Mouse (Mus musculus): ENCODE results near the gene Brf1. TPM values are rescaled to one million over a fixed set of nuclear protein-coding genes. Genes with fewer than 3 reads are reported as not detected.

Brf1 gene
- total and polyA plus RNA-seq, 2 experiments from 2014 or later: 40.2 to 54.4 TPM

- Histone ChIP-seq H3K9me3 (ENCODE audit: low read length) (no peaks in the 10 kb centered on the region), H3K4me1 (ENCODE audit: insufficient read depth) (no peaks in the 10 kb centered on the region), H3K27ac (ENCODE audit: low read depth, low read length) (no peak overlapping the region), H3K36me3 (ENCODE audit: insufficient read depth) (peaks cover 97% of the 10 kb centered on the region), H3K27me3 (ENCODE audit: insufficient read depth, low read length) (no peaks in the 10 kb centered on the region), H3K4me3 (ENCODE audit: low read depth, low read length) (no peak overlapping the region), H3K4me2 (ENCODE audit: low read depth) (no peak overlapping the region), H3K9ac (no peak overlapping the region)
- 86% methylated on average over 13 of the region's 13 CpGs for WGBS
- DNase-seq (no peak), ATAC-seq (no peak)
- no peak for TF ChIP-seq CTCF (IDR thresholded peaks at IDR 0.05; ENCODE audit: low read depth)
Measured at GRCm38 (mm10) chr12:112965783-112966182, 34.7 kb downstream of the Brf1 start.

DNA sequence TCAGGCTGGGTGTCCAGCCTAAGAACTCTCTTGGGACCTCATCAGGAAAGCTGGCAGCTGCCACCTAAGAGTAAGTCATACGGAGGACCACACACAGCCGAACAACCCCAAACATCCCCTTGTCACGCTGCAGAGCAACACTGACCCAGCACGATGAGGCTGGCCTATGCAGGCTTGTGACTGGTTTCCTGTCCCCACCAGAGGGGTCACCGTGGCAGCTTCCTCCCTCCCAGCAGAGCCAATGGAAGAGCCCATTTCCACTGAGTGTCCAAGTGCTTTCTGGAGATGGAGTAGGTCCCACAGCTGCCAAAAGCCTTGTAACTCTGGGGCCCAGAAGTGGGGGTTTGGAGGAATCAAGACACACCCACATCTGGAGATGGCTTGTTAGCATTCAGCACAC lies 38.6 kb downstream of the Brf1 start:
- Histone ChIP-seq H3K9ac (no peak overlapping the region), H3K36me3 (ENCODE audit: insufficient read depth) (peaks cover 74% of the 10 kb centered on the region), H3K9me3 (ENCODE audit: low read length) (no peaks in the 10 kb centered on the region), H3K4me2 (ENCODE audit: low read depth) (no peak overlapping the region), H3K4me1 (ENCODE audit: insufficient read depth) (no peaks in the 10 kb centered on the region), H3K27me3 (ENCODE audit: insufficient read depth, low read length) (no peaks in the 10 kb centered on the region), H3K4me3 (ENCODE audit: low read depth, low read length) (no peak overlapping the region), H3K27ac (ENCODE audit: low read depth, low read length) (no peak overlapping the region)
- ATAC-seq: no peak
- no peak for TF ChIP-seq CTCF (IDR thresholded peaks at IDR 0.05; ENCODE audit: low read depth)
- no peak for DNase-seq
- 86% methylated on average over 5 of the region's 5 CpGs for WGBS

DNA sequence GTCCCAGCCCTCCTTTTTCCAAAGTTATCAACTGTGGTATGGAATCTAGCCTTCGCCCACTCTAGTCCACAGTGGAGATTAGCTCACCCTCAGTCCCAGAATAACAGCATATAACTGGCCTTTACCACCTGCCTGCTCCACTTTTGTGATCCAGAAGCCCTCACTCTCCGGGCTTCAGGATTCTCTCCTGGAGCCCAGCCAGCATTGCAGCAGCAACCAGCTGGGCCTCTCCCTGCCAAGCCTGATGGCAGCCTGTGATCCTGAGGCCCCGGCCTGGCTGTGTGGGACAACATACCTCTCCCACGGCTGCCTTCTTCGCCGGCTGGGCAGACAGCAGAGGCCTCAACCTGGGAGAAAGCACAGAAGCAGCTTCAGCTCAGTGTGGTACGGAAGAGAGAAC lies 39.1 kb downstream of the Brf1 start:
- Histone ChIP-seq H3K27me3 (ENCODE audit: insufficient read depth, low read length) (no peaks in the 10 kb centered on the region), H3K4me3 (ENCODE audit: low read depth, low read length) (no peak overlapping the region), H3K4me1 (ENCODE audit: insufficient read depth) (no peaks in the 10 kb centered on the region), H3K27ac (ENCODE audit: low read depth, low read length) (no peak overlapping the region), H3K36me3 (ENCODE audit: insufficient read depth) (peaks cover 69% of the 10 kb centered on the region), H3K9ac (no peak overlapping the region), H3K9me3 (ENCODE audit: low read length) (no peaks in the 10 kb centered on the region), H3K4me2 (ENCODE audit: low read depth) (no peak overlapping the region)
- WGBS: 64% methylated on average over 7 of the region's 7 CpGs
- no peak for TF ChIP-seq CTCF (IDR thresholded peaks at IDR 0.05; ENCODE audit: low read depth)
- no peak for DNase-seq
- no peak for ATAC-seq

DNA sequence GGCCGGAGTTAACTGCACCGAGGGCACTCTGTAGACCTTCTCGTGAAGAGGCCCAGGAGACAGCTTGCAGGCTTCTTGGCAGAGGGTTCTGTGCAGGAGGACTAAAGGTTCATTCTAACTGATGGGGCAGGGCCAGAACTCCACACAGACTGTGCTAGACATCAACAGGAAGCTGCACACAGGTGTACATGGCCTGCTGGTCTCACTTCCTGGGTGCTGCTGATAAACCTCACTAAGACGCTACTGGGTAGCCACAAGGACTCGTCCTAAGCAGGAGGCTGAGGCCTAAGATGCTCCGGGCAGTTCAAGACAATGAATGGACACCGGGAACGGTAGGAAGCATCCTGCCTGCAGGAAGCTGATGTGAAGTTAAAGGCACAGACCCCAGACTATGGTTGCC lies 41.1 kb downstream of the Brf1 start:
- Histone ChIP-seq H3K4me3 (ENCODE audit: low read depth, low read length) (no peak overlapping the region), H3K36me3 (ENCODE audit: insufficient read depth) (peaks cover 51% of the 10 kb centered on the region), H3K9me3 (ENCODE audit: low read length) (no peaks in the 10 kb centered on the region), H3K4me1 (ENCODE audit: insufficient read depth) (no peaks in the 10 kb centered on the region), H3K9ac (no peak overlapping the region), H3K4me2 (ENCODE audit: low read depth) (no peak overlapping the region), H3K27ac (ENCODE audit: low read depth, low read length) (no peak overlapping the region), H3K27me3 (ENCODE audit: insufficient read depth, low read length) (no peaks in the 10 kb centered on the region)
- DNase-seq (no peak), ATAC-seq (no peak)
- no peak for TF ChIP-seq CTCF (IDR thresholded peaks at IDR 0.05; ENCODE audit: low read depth)
- 90% methylated on average over 8 of the region's 8 CpGs for WGBS

DNA sequence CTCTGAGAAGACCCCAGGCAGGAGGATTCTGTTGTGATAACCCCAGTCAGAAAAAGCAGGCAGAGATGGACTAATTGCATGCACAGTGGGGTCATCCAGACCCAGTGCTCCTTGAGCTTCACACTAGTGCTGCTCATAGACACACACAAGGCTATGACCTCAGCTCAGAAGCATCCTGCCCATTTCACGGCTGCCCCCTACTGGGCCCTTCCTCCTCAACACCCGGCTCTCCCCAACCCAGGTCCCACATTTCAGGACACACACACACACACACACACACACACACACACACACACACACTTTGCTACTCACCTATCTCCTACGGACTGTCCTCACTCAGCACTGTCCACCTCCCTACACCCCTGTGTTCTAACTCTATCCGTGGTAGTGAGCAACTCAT lies 42.2 kb downstream of the Brf1 start:
- peak; percentile 52 for TF ChIP-seq CTCF (IDR thresholded peaks at IDR 0.05; ENCODE audit: low read depth)
- 43% methylated on average over 4 of the region's 4 CpGs for WGBS
- H3K27ac ChIP-seq (ENCODE audit: low read depth, low read length): no peak overlapping the region
- H3K4me2 ChIP-seq (ENCODE audit: low read depth): no peak overlapping the region
- no peak for DNase-seq
- H3K36me3 ChIP-seq (ENCODE audit: insufficient read depth): peaks cover 40% of the 10 kb centered on the region
- H3K4me3 ChIP-seq (ENCODE audit: low read depth, low read length): no peak overlapping the region
- peak; percentile 45; the same call in 1 of the 2 replicates for ATAC-seq
- no peak overlapping the region for H3K9ac ChIP-seq
- no peaks in the 10 kb centered on the region for H3K9me3 ChIP-seq (ENCODE audit: low read length)
- no peaks in the 10 kb centered on the region for H3K27me3 ChIP-seq (ENCODE audit: insufficient read depth, low read length)
- no peaks in the 10 kb centered on the region for H3K4me1 ChIP-seq (ENCODE audit: insufficient read depth)

- TF ChIP-seq CTCF (IDR thresholded peaks at IDR 0.05; ENCODE audit: low read depth): peak; percentile 85
- peaks cover 3% of the 10 kb centered on the region; the same call in 1 of the 2 replicates for H3K4me1 ChIP-seq (ENCODE audit: insufficient read depth)
- H3K9ac ChIP-seq: no peak overlapping the region
- DNase-seq (peak; percentile 67), ATAC-seq (peak; percentile 40)
- WGBS: 29% methylated on average over 4 of the region's 4 CpGs
- H3K27me3 ChIP-seq (ENCODE audit: insufficient read depth, low read length): no peaks in the 10 kb centered on the region
- no peak overlapping the region for H3K4me3 ChIP-seq (ENCODE audit: low read depth, low read length)
- H3K27ac ChIP-seq (ENCODE audit: low read depth, low read length): no peak overlapping the region
- peaks cover 15% of the 10 kb centered on the region for H3K36me3 ChIP-seq (ENCODE audit: insufficient read depth)
- H3K4me2 ChIP-seq (ENCODE audit: low read depth): no peak overlapping the region
- H3K9me3 ChIP-seq (ENCODE audit: low read length): no peaks in the 10 kb centered on the region
Measured at GRCm38 (mm10) chr12:112955800-112956199, 44.7 kb downstream of the Brf1 start.

- 78% methylated on average over 3 of the region's 3 CpGs for WGBS
- Histone ChIP-seq H3K27ac (ENCODE audit: low read depth, low read length) (no peak overlapping the region), H3K27me3 (ENCODE audit: insufficient read depth, low read length) (no peaks in the 10 kb centered on the region), H3K4me1 (ENCODE audit: insufficient read depth) (peaks cover 5% of the 10 kb centered on the region; the same call in 1 of the 2 replicates), H3K36me3 (ENCODE audit: insufficient read depth) (no peaks in the 10 kb centered on the region), H3K4me2 (ENCODE audit: low read depth) (no peak overlapping the region), H3K9ac (no peak overlapping the region), H3K4me3 (ENCODE audit: low read depth, low read length) (no peak overlapping the region), H3K9me3 (ENCODE audit: low read length) (no peaks in the 10 kb centered on the region)
- DNase-seq (no peak), ATAC-seq (no peak)
- TF ChIP-seq CTCF (IDR thresholded peaks at IDR 0.05; ENCODE audit: low read depth): no peak
Measured at GRCm38 (mm10) chr12:112952926-112953565, 47.5 kb downstream of the Brf1 start.
